In the genomic region with DNA sequence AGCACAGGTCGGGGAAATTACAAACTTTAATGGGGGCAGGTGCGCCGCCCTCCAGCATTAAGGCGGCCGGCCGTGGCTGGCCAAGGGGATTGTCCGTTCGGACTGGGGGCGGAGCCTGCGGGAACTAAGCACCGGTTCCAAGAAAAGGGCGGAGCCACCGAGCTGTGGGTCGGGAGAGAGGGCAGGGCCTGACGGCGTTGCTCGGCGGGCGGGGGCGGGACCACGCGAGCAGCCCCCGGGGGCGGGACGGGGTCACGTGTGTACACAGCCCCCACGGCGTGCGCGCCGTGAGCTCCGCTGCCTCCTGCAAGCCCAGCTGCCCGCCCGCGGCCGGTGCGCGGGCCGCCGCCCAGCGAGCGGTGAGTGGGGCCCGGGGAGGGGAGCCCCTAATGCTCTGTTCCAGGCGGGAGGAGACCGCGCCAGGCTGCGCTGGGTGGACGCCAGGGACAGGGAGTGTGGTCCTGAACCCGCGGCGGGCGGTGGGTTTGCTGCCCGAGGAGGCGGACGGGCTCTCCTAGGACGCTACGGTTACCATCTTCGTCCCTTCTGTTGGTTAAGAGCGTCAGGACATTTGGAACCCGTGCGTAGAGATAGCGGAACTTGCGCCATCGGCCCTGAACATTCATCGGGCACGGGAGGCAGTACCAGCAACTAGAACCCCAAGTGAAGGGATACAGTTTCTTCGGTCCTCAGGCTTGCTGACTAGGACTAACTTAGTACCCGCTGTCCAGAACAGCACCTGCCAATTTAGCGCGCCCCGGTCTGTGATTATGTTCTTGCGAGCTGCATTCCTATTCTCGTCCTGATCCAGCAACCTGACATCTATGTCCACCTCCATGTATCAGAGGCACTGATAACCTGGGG, we compare ENCODE assay signal across 7 mouse cellular contexts. TPM values are rescaled to one million over a fixed set of nuclear protein-coding genes. Genes with fewer than 3 reads are reported as not detected.
DNase-seq lines count a peak whose midpoint lies in the region; ATAC-seq and TF ChIP-seq lines count a peak whose summit lies in the region.

No protein-coding gene starts in this region.

- peak; percentile 82 for ATAC-seq in embryonic facial prominence, embryonic 14.5 days (ENCODE audit: low read depth)
- ATAC-seq in limb, embryonic 14.5 days (ENCODE audit: low FRiP score, low read depth) = peak; percentile 89
- peak; percentile 78 for ATAC-seq in midbrain, embryonic 16.5 days

- no peaks in the 10 kb centered on the region for H3K27me3 ChIP-seq in embryonic facial prominence, embryonic 14.5 days (replicated peaks; ENCODE audit: control insufficient read depth, insufficient read depth, low read length)
- H3K27me3 ChIP-seq in limb, embryonic 14.5 days (ENCODE audit: control insufficient read depth, insufficient read depth, low read length) = no peaks in the 10 kb centered on the region
- no peaks in the 10 kb centered on the region for H3K27me3 ChIP-seq in midbrain, embryonic 16.5 days (ENCODE audit: control insufficient read depth, insufficient read depth, low read depth, low read length)
- H3K27me3 ChIP-seq in spleen, adult 2 months (ENCODE audit: control insufficient read depth, insufficient read depth, low read length) = no peaks in the 10 kb centered on the region

- H3K36me3 ChIP-seq in embryonic facial prominence, embryonic 14.5 days (ENCODE audit: control insufficient read depth, insufficient read depth, low read length) = no peaks in the 10 kb centered on the region
- H3K36me3 ChIP-seq in limb, embryonic 14.5 days (ENCODE audit: control insufficient read depth, insufficient read depth, low read length) = no peaks in the 10 kb centered on the region
- no peaks in the 10 kb centered on the region for H3K36me3 ChIP-seq in midbrain, embryonic 16.5 days (ENCODE audit: control insufficient read depth, insufficient read depth, low read length)
- H3K36me3 ChIP-seq in spleen, adult 2 months (ENCODE audit: control insufficient read depth, insufficient read depth, low read length) = peaks cover 2% of the 10 kb centered on the region; the same call in 1 of the 2 replicates

- H3K4me2 ChIP-seq in embryonic facial prominence, embryonic 14.5 days (ENCODE audit: low read depth, low read length) = peak overlapping the region; percentile 67
- peak overlapping the region; percentile 73 for H3K4me2 ChIP-seq in limb, embryonic 14.5 days (replicated peaks; ENCODE audit: low read depth, low read length, severe bottlenecking)
- peak overlapping the region; percentile 93 for H3K4me2 ChIP-seq in midbrain, embryonic 16.5 days (ENCODE audit: low read length)

- peak overlapping the region; percentile 86 for H3K4me3 ChIP-seq in bone marrow, adult 2 months (replicated peaks; ENCODE audit: control insufficient read depth, low read depth, low read length)
- peak overlapping the region; percentile 52 for H3K4me3 ChIP-seq in embryonic facial prominence, embryonic 14.5 days (ENCODE audit: low read depth, low read length)
- peak overlapping the region; percentile 58 for H3K4me3 ChIP-seq in limb, embryonic 14.5 days (replicated peaks; ENCODE audit: low read length)
- H3K4me3 ChIP-seq in midbrain, embryonic 16.5 days (ENCODE audit: low read depth, low read length) = peak overlapping the region; percentile 70
- H3K4me3 ChIP-seq in spleen, adult 2 months (ENCODE audit: extremely low read depth, insufficient read depth, insufficient read length) = peak overlapping the region; percentile 65

- TF ChIP-seq POLR2A in bone marrow, adult 2 months (IDR thresholded peaks at IDR 0.05; ENCODE audit: borderline replicate concordance, control insufficient read depth, low read depth, low read length) = peak; percentile 55; the same call in 1 of the 2 replicates
- no peak for TF ChIP-seq POLR2A in limb, embryonic 14.5 days (IDR thresholded peaks at IDR 0.05; ENCODE audit: borderline replicate concordance, extremely low read depth, insufficient read depth, insufficient read length)
- TF ChIP-seq POLR2A in spleen, adult 2 months (IDR thresholded peaks at IDR 0.05; ENCODE audit: low read depth, low read length) = peak; percentile 54

- H3K9ac ChIP-seq in embryonic facial prominence, embryonic 14.5 days (ENCODE audit: low read depth, low read length) = peak overlapping the region; percentile 57
- peak overlapping the region; percentile 60 for H3K9ac ChIP-seq in limb, embryonic 14.5 days (ENCODE audit: low read depth, low read length, severe bottlenecking)
- H3K9ac ChIP-seq in midbrain, embryonic 16.5 days (ENCODE audit: low read depth, low read length) = peak overlapping the region; percentile 75

- H3K9me3 ChIP-seq in embryonic facial prominence, embryonic 14.5 days (ENCODE audit: control insufficient read depth, low read length) = no peaks in the 10 kb centered on the region
- no peaks in the 10 kb centered on the region for H3K9me3 ChIP-seq in limb, embryonic 14.5 days (ENCODE audit: control insufficient read depth, low read length)
- no peaks in the 10 kb centered on the region for H3K9me3 ChIP-seq in midbrain, embryonic 16.5 days (replicated peaks; ENCODE audit: control insufficient read depth, low read length, poor library complexity, severe bottlenecking)

- H3K27ac ChIP-seq in bone marrow, adult 2 months (ENCODE audit: control insufficient read depth, insufficient read depth, low read depth, low read length, poor library complexity) = peak overlapping the region; percentile 97
- H3K27ac ChIP-seq in embryonic facial prominence, embryonic 14.5 days (replicated peaks; ENCODE audit: low read depth, low read length) = peak overlapping the region; percentile 77; the same call in 1 of the 2 replicates
- H3K27ac ChIP-seq in limb, embryonic 14.5 days (replicated peaks; ENCODE audit: low read depth, low read length) = no peak overlapping the region
- peak overlapping the region; percentile 50 for H3K27ac ChIP-seq in midbrain, embryonic 16.5 days (ENCODE audit: low read length)
- peak overlapping the region; percentile 81 for H3K27ac ChIP-seq in spleen, adult 2 months (ENCODE audit: insufficient read depth, low read length)

- peaks cover 17% of the 10 kb centered on the region for H3K4me1 ChIP-seq in bone marrow, adult 2 months (ENCODE audit: control insufficient read depth, insufficient read depth, low read length)
- peaks cover 36% of the 10 kb centered on the region for H3K4me1 ChIP-seq in embryonic facial prominence, embryonic 14.5 days (ENCODE audit: control insufficient read depth, insufficient read depth, low read length)
- H3K4me1 ChIP-seq in limb, embryonic 14.5 days (ENCODE audit: control insufficient read depth, insufficient read depth, low read length) = peaks cover 33% of the 10 kb centered on the region
- H3K4me1 ChIP-seq in midbrain, embryonic 16.5 days (ENCODE audit: control insufficient read depth, insufficient read depth, low read length) = peaks cover 10% of the 10 kb centered on the region; the same call in 1 of the 2 replicates
- peaks cover 34% of the 10 kb centered on the region; the same call in 1 of the 2 replicates for H3K4me1 ChIP-seq in spleen, adult 2 months (ENCODE audit: control insufficient read depth, insufficient read depth, insufficient read length)

- TF ChIP-seq CTCF in bone marrow, adult 2 months (IDR thresholded peaks at IDR 0.05; ENCODE audit: control insufficient read depth, insufficient read depth, low read length) = no peak
- no peak for TF ChIP-seq CTCF in spleen, adult 2 months (IDR thresholded peaks at IDR 0.05; ENCODE audit: extremely low read depth, insufficient read depth, insufficient read length, insufficient replicate concordance)

- DNase-seq in embryonic facial prominence, embryonic 14.5 days (ENCODE audit: low spot score) = peak; percentile 95
- peak; percentile 97 for DNase-seq in heart, adult 8-10 months (ENCODE audit: low spot score)
- peak; percentile 99 for DNase-seq in kidney, adult 9 months
- peak; percentile 91 for DNase-seq in limb, embryonic 14.5 days (ENCODE audit: low spot score)
- DNase-seq in spleen, adult 2 months (ENCODE audit: low read depth in 1 of 2, low spot score in 2 of 2) = peak in 1 of 2 experiments; percentile 86

- under 1% methylated on average over 73 of the region's 73 CpGs for WGBS in bone marrow, adult 2 months
- 2% methylated on average over 34 of the region's 73 CpGs for WGBS in embryonic facial prominence, embryonic 14.5 days
- WGBS in limb, embryonic 14.5 days = 1% methylated on average over 65 of the region's 73 CpGs
- WGBS in midbrain, embryonic 16.5 days = 1% methylated on average over 72 of the region's 73 CpGs
- 2% methylated on average over 72 of the region's 73 CpGs for WGBS in spleen, adult 2 months

RNA-seq across cellular contexts. Expression of gene Gpr146, which starts 3.1 kb away (rescaled TPM):
- 14.6 and 20.1 TPM in 2 replicates for polyA plus RNA-seq in bone marrow, adult 2 months (2011; ENCODE audit: insufficient read depth, insufficient read length, low replicate concordance, missing spikeins)
- 2.0 and 2.8 TPM in 2 replicates for polyA plus RNA-seq in embryonic facial prominence, embryonic 14.5 days (2014; fragmentation: Nextera tagmentation; extraction: Ambion mirVana)
- 10 to 100 TPM; 43.1 to 55.6 (median 47.0) TPM for total RNA-seq in heart, adult 8-10 months (2022)
- 1.9 and 2.4 TPM in 2 replicates for polyA plus RNA-seq in limb, embryonic 14.5 days (2012; rRNA removed)
- 2.3 and 2.5 TPM in 2 replicates for polyA plus RNA-seq in limb, embryonic 14.5 days (2014; fragmentation: Nextera tagmentation; extraction: Ambion mirVana)
- 2.5 and 2.9 TPM in 2 replicates for polyA plus RNA-seq in midbrain, embryonic 16.5 days (2015; fragmentation: Nextera tagmentation; extraction: Ambion mirVana)
- 32.2 and 36.3 TPM in 2 replicates for polyA plus RNA-seq in spleen, adult 2 months (2012; rRNA removed)

RNA-seq across cellular contexts. Expression of gene C130050O18Rik, which starts 24.5 kb away (rescaled TPM):
- 0.88 and 4.0 TPM in 2 replicates for polyA plus RNA-seq in bone marrow, adult 2 months (2011; ENCODE audit: insufficient read depth, insufficient read length, low replicate concordance, missing spikeins)
- 5.2 and 5.5 TPM in 2 replicates for polyA plus RNA-seq in embryonic facial prominence, embryonic 14.5 days (2014; fragmentation: Nextera tagmentation; extraction: Ambion mirVana)
- 1 to 10 TPM in 1 of 4 experiments, under 1 TPM in 3; 0.49 to 1.2 (median 0.72) TPM for total RNA-seq in heart, adult 8-10 months (2022)
- polyA plus RNA-seq in limb, embryonic 14.5 days (2012; rRNA removed) = 9.1 and 10.6 TPM in 2 replicates
- polyA plus RNA-seq in limb, embryonic 14.5 days (2014; fragmentation: Nextera tagmentation; extraction: Ambion mirVana) = 6.4 and 7.5 TPM in 2 replicates
- polyA plus RNA-seq in midbrain, embryonic 16.5 days (2015; fragmentation: Nextera tagmentation; extraction: Ambion mirVana) = 0.14 and 0.39 TPM in 2 replicates
- polyA plus RNA-seq in spleen, adult 2 months (2012; rRNA removed) = 8.1 and 11.9 TPM in 2 replicates

RNA-seq across cellular contexts. Expression of gene Cyp2w1, which starts 28.2 kb away (rescaled TPM):
- not detected in 2 replicates for polyA plus RNA-seq in bone marrow, adult 2 months (2011; ENCODE audit: insufficient read depth, insufficient read length, low replicate concordance, missing spikeins)
- polyA plus RNA-seq in embryonic facial prominence, embryonic 14.5 days (2014; fragmentation: Nextera tagmentation; extraction: Ambion mirVana) = 11.5 and 11.8 TPM in 2 replicates
- total RNA-seq in heart, adult 8-10 months (2022) = not detected
- polyA plus RNA-seq in limb, embryonic 14.5 days (2012; rRNA removed) = 29.3 and 36.2 TPM in 2 replicates
- 19.6 and 20.7 TPM in 2 replicates for polyA plus RNA-seq in limb, embryonic 14.5 days (2014; fragmentation: Nextera tagmentation; extraction: Ambion mirVana)
- not detected in 2 replicates for polyA plus RNA-seq in midbrain, embryonic 16.5 days (2015; fragmentation: Nextera tagmentation; extraction: Ambion mirVana)
- not detected in 2 replicates for polyA plus RNA-seq in spleen, adult 2 months (2012; rRNA removed)

RNA-seq across cellular contexts. Expression of gene Cox19, which starts 29.4 kb away (rescaled TPM):
- 27.6 and 39.3 TPM in 2 replicates for polyA plus RNA-seq in bone marrow, adult 2 months (2011; ENCODE audit: insufficient read depth, insufficient read length, low replicate concordance, missing spikeins)
- polyA plus RNA-seq in embryonic facial prominence, embryonic 14.5 days (2014; fragmentation: Nextera tagmentation; extraction: Ambion mirVana) = 106 and 107 TPM in 2 replicates
- 100 to 1,000 TPM in 3 of 4 experiments, 10 to 100 TPM in 1; 96.9 to 114 (median 106) TPM for total RNA-seq in heart, adult 8-10 months (2022)
- polyA plus RNA-seq in limb, embryonic 14.5 days (2012; rRNA removed) = 77.8 and 90.6 TPM in 2 replicates
- 108 and 111 TPM in 2 replicates for polyA plus RNA-seq in limb, embryonic 14.5 days (2014; fragmentation: Nextera tagmentation; extraction: Ambion mirVana)
- 102 and 105 TPM in 2 replicates for polyA plus RNA-seq in midbrain, embryonic 16.5 days (2015; fragmentation: Nextera tagmentation; extraction: Ambion mirVana)
- polyA plus RNA-seq in spleen, adult 2 months (2012; rRNA removed) = 27.2 and 36.2 TPM in 2 replicates

RNA-seq across cellular contexts. Expression of gene Gper1, which starts 42.3 kb away (rescaled TPM):
- polyA plus RNA-seq in bone marrow, adult 2 months (2011; ENCODE audit: insufficient read depth, insufficient read length, low replicate concordance, missing spikeins) = not detected in 2 replicates
- polyA plus RNA-seq in embryonic facial prominence, embryonic 14.5 days (2014; fragmentation: Nextera tagmentation; extraction: Ambion mirVana) = 5.1 and 6.7 TPM in 2 replicates
- total RNA-seq in heart, adult 8-10 months (2022) = 1 to 10 TPM; 1.1 to 1.6 (median 1.3) TPM
- 4.7 and 5.7 TPM in 2 replicates for polyA plus RNA-seq in limb, embryonic 14.5 days (2012; rRNA removed)
- polyA plus RNA-seq in limb, embryonic 14.5 days (2014; fragmentation: Nextera tagmentation; extraction: Ambion mirVana) = 6.4 and 6.7 TPM in 2 replicates
- polyA plus RNA-seq in midbrain, embryonic 16.5 days (2015; fragmentation: Nextera tagmentation; extraction: Ambion mirVana) = 9.4 TPM in 2 replicates
- polyA plus RNA-seq in spleen, adult 2 months (2012; rRNA removed) = 0.39 TPM in 2 replicates

Comparison
In these comparisons a context has a peak if more than half of its experiments do, and no peak if none do; other contexts are left out.
1. RNA of gene Cyp2w1, which starts 28.2 kb away (polyA plus RNA-seq): 19.6 to 36.2 TPM in limb, embryonic 14.5 days and 11.5 to 11.8 TPM in embryonic facial prominence, embryonic 14.5 days; not detected in bone marrow, adult 2 months, not detected in midbrain, embryonic 16.5 days and not detected in spleen, adult 2 months; every median in the first group is over 10 times any median in the second.
2. Peak in every context shown above with its lines, with median percentiles within 50 percentile points of each other: H3K4me3 ChIP-seq, ATAC-seq, H3K4me2 ChIP-seq and H3K9ac ChIP-seq.